Mouse (Mus musculus) midbrain, embryonic 11.5 days (tissue): ENCODE results near the gene Slc41a2. TPM values are rescaled to one million over a fixed set of nuclear protein-coding genes. Genes with fewer than 3 reads are reported as not detected.
"Not testable (repeated sequence)": the region's sequence is repeated elsewhere in the genome, so short reads cannot be mapped to it uniquely, and the experiment has no call there.

ENCODE experiments used
- ATAC-seq: fragments of 200-750 bp; cut with Nextera tagmentation; 2 replicates; pipeline ENCODE4 v1.8.0; 2017; ENCODE audit warnings: moderate TSS enrichment, moderate library complexity; ENCODE audit not compliant: low FRiP score
- DNase-seq: peaks from one replicate; pipeline ENCODE4 v3.0.0; 2015; ENCODE audit warnings: low spot score; ENCODE audit errors: missing footprints
- H3K27ac ChIP-seq: fragments of 300-500 bp; sonication (generic); 2 replicates; pipeline ENCODE4 v1.5.1; 2014; ENCODE audit warnings: low read depth, low read length
- H3K27me3 ChIP-seq: fragments of 300-500 bp; sonication (generic); 2 replicates; pipeline ENCODE4 v1.6.1; 2014; ENCODE audit warnings: mild to moderate bottlenecking, low read length, moderate library complexity, mixed read lengths; ENCODE audit not compliant: control insufficient read depth, insufficient read depth
- H3K36me3 ChIP-seq: fragments of 300-500 bp; sonication (generic); 2 replicates; pipeline ENCODE4 v1.6.1; 2014; ENCODE audit warnings: mild to moderate bottlenecking, low read length, moderate library complexity, mixed read lengths; ENCODE audit not compliant: control insufficient read depth, insufficient read depth
- H3K4me1 ChIP-seq: fragments of 300-500 bp; sonication (generic); 2 replicates; pipeline ENCODE4 v1.6.1; 2014; ENCODE audit warnings: low read length; ENCODE audit not compliant: control insufficient read depth, insufficient read depth
- H3K4me2 ChIP-seq: fragments of 300-500 bp; sonication (generic); 2 replicates; pipeline ENCODE4 v1.6.1; 2014; ENCODE audit warnings: mild to moderate bottlenecking, moderate library complexity
- H3K4me3 ChIP-seq: fragments of 300-500 bp; sonication (generic); 2 replicates; pipeline ENCODE4 v1.5.1; 2014; ENCODE audit warnings: low read depth, low read length
- H3K9ac ChIP-seq: fragments of 300-500 bp; sonication (generic); 2 replicates; pipeline ENCODE4 v1.6.1; 2014; ENCODE audit warnings: low read length
- H3K9me3 ChIP-seq: fragments of 300-500 bp; sonication (generic); 2 replicates; pipeline ENCODE4 v1.6.1; 2016; ENCODE audit warnings: low read length; ENCODE audit not compliant: control insufficient read depth
- WGBS: fragments of 180-500 bp; shearing (Covaris S2); extraction: QIAGEN DNeasy Blood & Tissue Kit; methylation state at CpG from one replicate; pipeline ENCODE4 v1.1.7; 2014; 5-methylcytosine and 5-hydroxymethylcytosine counted together
- polyA plus RNA-seq: library from polyadenylated mRNA; unstranded; fragments of >200 nt; fragmentation: Nextera tagmentation; extraction: Ambion mirVana; gene quantifications from 2 replicates; pipeline ENCODE4 v1.2.1, GENCODE M21; 2014

Gene Slc41a2
- polyA plus RNA-seq, 1 experiment from 2014 or later: 1.7 TPM

- 93% methylated on average over 8 of the region's 8 CpGs for WGBS
- Histone ChIP-seq H3K9ac (no peak overlapping the region), H3K4me3 (no peak overlapping the region), H3K4me2 (no peak overlapping the region), H3K27ac (no peak overlapping the region), H3K9me3 (no peaks in the 10 kb centered on the region), H3K27me3 (no peaks in the 10 kb centered on the region), H3K4me1 (no peaks in the 10 kb centered on the region), H3K36me3 (no peaks in the 10 kb centered on the region)
- ATAC-seq (no peak), DNase-seq (no peak)
Measured at GRCm38 (mm10) chr10:83376911-83377682, 39.4 kb upstream of the Slc41a2 start.

DNA sequence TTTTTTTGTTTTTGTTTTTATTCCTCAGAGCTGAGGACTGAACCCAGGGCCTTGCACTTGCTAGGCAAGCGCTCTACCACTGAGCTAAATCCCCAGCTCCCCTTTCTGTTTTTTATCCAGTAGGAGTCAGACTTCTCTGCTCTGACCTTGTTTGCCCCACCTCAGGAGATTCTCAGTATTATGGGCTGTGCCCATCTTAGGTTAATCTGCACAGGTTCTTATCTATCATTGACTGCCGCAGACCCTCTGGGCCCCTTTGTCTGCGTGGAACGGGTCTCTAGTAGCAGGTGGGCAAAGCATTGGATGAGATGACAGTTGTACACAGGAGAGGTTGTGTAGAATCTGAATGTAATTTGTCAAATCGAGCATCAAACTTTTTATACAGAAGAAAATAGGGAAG, 37.8 kb upstream of the Slc41a2 start:
- H3K27me3 ChIP-seq, ATAC-seq, H3K4me2 ChIP-seq, H3K4me1 ChIP-seq, H3K4me3 ChIP-seq, DNase-seq, H3K9ac ChIP-seq, H3K36me3 ChIP-seq, H3K27ac ChIP-seq, H3K9me3 ChIP-seq: not testable (repeated sequence)
- WGBS: 93% methylated on average over 5 of the region's 5 CpGs

GRCm38 (mm10) chr10:83374045-83374656, 36.5 kb upstream of the Slc41a2 start:
- Histone ChIP-seq H3K36me3 (peaks cover 4% of the 10 kb centered on the region; the same call in 1 of the 2 replicates), H3K9me3 (no peaks in the 10 kb centered on the region), H3K4me3 (no peak overlapping the region), H3K27ac (no peak overlapping the region), H3K9ac (no peak overlapping the region), H3K4me1 (no peaks in the 10 kb centered on the region), H3K27me3 (no peaks in the 10 kb centered on the region), H3K4me2 (no peak overlapping the region)
- 95% methylated on average over 3 of the region's 3 CpGs for WGBS
- DNase-seq (no peak), ATAC-seq (no peak)

DNA sequence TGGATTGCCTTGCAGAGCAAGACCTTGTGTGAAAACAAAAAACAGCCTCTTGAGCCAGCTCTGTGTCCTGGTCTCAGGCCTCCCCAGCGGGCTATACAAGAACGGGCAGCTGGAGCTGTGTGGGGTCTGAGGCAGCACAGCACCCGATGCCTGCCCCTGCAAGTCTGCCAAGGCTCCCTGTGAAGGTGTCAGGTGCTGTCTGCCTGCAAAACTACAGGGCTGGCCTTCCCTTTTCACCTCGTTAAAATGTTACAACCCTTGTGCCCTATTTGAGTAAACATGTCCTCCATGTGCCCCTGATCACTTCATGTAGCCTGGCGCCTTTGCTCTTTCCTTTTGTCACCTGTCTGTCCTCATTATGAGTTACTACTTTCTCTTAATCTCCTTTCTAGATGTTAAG, 31.2 kb upstream of the Slc41a2 start:
- Histone ChIP-seq H3K27me3 (no peaks in the 10 kb centered on the region), H3K27ac (no peak overlapping the region), H3K4me1 (no peaks in the 10 kb centered on the region), H3K9me3 (no peaks in the 10 kb centered on the region), H3K9ac (no peak overlapping the region), H3K4me2 (no peak overlapping the region), H3K4me3 (no peak overlapping the region), H3K36me3 (peaks cover 13% of the 10 kb centered on the region; the same call in 1 of the 2 replicates)
- WGBS: 91% methylated on average over 5 of the region's 5 CpGs
- ATAC-seq: no peak
- DNase-seq: peak; percentile 2

GRCm38 (mm10) chr10:83363451-83363850, 25.8 kb upstream of the Slc41a2 start:
- Histone ChIP-seq H3K4me1 (peaks cover 9% of the 10 kb centered on the region; the same call in 1 of the 2 replicates), H3K4me3 (no peak overlapping the region), H3K27me3 (no peaks in the 10 kb centered on the region), H3K4me2 (no peak overlapping the region), H3K9me3 (no peaks in the 10 kb centered on the region), H3K27ac (no peak overlapping the region), H3K9ac (no peak overlapping the region), H3K36me3 (peaks cover 15% of the 10 kb centered on the region)
- WGBS: 95% methylated on average over 8 of the region's 8 CpGs
- DNase-seq: peak; percentile 47
- no peak for ATAC-seq

DNA sequence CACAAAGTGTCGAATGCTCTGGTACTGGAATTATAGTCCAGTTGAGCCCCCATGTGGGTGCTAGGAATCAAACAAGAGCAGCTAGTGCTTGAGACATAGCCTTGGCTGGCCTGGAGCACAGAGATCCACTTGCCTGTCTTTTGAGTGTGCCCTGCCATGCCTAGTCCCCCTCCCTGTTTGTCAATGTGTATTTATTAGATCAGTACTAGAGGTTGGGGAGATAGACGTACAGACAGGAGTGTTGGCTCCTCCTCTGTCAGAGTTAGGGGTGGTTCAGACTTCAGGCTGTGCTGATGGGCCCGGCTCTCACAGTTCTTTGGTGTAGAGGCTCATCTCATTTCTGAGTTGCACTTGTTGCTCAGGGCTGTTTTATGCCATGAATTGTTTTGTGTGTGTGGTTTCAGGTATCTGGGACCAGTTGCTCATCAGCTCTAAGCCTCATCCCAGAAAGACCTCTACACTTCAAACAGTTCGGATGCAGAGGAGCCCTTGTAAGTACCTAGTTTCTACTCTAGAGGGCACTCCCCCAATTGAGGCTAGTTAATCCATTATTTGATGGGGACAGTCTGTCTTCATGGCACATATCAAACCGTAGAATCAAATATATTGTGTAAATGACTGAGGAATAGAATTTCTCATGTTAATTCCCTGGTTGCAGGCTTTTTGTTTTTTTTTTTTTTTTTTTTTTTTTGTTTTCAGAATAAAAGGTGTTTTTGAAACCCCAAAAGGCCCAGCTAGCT, 24.1 kb upstream of the Slc41a2 start:
- DNase-seq (peak; percentile 88), ATAC-seq (no peak)
- H3K9ac ChIP-seq: no peak overlapping the region
- no peaks in the 10 kb centered on the region for H3K9me3 ChIP-seq
- H3K27me3 ChIP-seq: no peaks in the 10 kb centered on the region
- WGBS: 55% methylated on average over 5 of the region's 5 CpGs
- peaks cover 9% of the 10 kb centered on the region; the same call in 1 of the 2 replicates for H3K4me1 ChIP-seq
- H3K4me2 ChIP-seq: peak overlapping the region; percentile 72; the same call in 1 of the 2 replicates
- no peak overlapping the region for H3K27ac ChIP-seq
- H3K4me3 ChIP-seq: no peak overlapping the region
- H3K36me3 ChIP-seq: peaks cover 15% of the 10 kb centered on the region

- peak overlapping the region; percentile 90 for H3K4me3 ChIP-seq
- H3K36me3 ChIP-seq: peaks cover 13% of the 10 kb centered on the region
- WGBS: 1% methylated on average over 40 of the region's 40 CpGs
- DNase-seq (no peak), ATAC-seq (peak; percentile 74)
- H3K9me3 ChIP-seq: no peaks in the 10 kb centered on the region
- no peaks in the 10 kb centered on the region for H3K27me3 ChIP-seq
- H3K4me2 ChIP-seq: peak overlapping the region; percentile 72
- H3K4me1 ChIP-seq: peaks cover 9% of the 10 kb centered on the region; the same call in 1 of the 2 replicates
- H3K9ac ChIP-seq: peak overlapping the region; percentile 87
- peak overlapping the region; percentile 44; the same call in 1 of the 2 replicates for H3K27ac ChIP-seq
Measured at GRCm38 (mm10) chr10:83360356-83360755, 22.7 kb upstream of the Slc41a2 start.

DNA sequence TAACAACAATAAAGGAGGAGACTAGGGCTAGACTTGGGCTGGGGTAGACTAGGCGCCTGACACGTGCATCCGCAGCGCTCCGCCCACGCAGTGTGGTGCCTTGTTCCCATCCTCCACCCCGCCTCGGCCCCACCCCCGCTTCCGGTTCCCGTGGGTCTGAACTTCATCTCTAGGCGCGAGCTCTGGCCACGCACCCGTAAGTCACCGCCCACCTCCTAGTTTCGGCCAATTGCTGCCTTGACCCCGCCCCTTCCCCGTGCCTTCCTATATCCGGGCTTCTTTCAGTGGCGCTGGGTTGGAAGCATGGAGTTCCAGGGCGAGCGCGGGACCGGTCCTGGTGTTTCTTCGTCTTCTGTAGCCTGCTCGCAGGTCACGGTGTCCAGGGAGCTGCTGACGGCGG, 22.3 kb upstream of the Slc41a2 start, which contains the start of gene D10Wsu102e:
TSS of gene D10Wsu102e (plus strand) at position 266 of the 400 bp plus-strand sequence.
- peak within 1 kb of the TSS; percentile 90 for H3K4me3 ChIP-seq
- ATAC-seq (peak; percentile 99), DNase-seq (peak; percentile 99)
- WGBS: 1% methylated on average over 30 of the region's 30 CpGs
- no peaks in the 10 kb centered on the region for H3K9me3 ChIP-seq
- H3K27me3 ChIP-seq: no peaks in the 10 kb centered on the region
- peak within 1 kb of the TSS; percentile 44; the same call in 1 of the 2 replicates for H3K27ac ChIP-seq
- peaks cover 9% of the 10 kb centered on the region; the same call in 1 of the 2 replicates for H3K4me1 ChIP-seq
- peak within 1 kb of the TSS; percentile 87 for H3K9ac ChIP-seq
- peak within 1 kb of the TSS; percentile 72 for H3K4me2 ChIP-seq
- peaks cover 10% of the 10 kb centered on the region for H3K36me3 ChIP-seq
